Mouse (Mus musculus): ENCODE results near the gene Lipa. TPM values are rescaled to one million over a fixed set of nuclear protein-coding genes. Genes with fewer than 3 reads are reported as not detected.

Gene Lipa
- total RNA-seq (2023): 10 to 100 TPM; 58.2 to 68.5 TPM

DNA sequence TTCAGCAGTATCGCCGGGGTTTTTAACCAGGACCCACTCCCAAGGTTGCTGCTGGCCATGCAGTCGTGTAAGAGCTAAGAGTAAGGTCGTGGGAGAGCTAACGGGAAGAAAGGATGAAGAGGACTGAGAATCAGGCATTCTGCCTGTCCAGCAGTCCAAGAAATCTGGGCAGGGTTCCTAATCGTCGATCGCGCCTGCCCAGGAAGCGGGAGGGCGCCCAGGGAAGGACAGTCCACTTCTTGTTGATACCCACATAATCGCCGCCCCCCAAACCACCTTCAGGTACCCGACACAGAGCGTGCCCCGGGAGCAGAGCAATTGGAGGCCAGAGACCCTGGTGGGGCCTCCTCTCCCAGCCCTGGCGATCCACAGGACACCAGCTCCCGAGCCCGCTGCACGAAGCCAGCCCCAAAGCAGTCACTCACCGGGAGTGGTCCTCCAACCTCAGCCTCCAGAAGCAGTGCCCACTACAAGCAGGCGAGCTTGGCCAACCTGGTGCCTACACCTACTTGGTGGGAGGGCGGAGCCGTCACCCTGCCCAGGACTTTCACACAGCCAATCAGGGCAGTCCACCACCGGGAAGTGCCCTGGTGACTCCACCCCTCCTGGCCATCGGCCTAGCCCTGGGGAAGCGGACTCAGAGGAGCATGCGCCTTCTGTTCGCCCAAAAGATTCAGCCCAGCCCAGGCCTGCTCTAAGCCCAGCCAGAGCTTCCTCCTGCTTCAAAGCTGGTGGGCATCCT, at the start of gene Lipa:
Gene Lipa, minus strand, starts transcription at position 534 of the 742 bp plus-strand sequence.

DNA sequence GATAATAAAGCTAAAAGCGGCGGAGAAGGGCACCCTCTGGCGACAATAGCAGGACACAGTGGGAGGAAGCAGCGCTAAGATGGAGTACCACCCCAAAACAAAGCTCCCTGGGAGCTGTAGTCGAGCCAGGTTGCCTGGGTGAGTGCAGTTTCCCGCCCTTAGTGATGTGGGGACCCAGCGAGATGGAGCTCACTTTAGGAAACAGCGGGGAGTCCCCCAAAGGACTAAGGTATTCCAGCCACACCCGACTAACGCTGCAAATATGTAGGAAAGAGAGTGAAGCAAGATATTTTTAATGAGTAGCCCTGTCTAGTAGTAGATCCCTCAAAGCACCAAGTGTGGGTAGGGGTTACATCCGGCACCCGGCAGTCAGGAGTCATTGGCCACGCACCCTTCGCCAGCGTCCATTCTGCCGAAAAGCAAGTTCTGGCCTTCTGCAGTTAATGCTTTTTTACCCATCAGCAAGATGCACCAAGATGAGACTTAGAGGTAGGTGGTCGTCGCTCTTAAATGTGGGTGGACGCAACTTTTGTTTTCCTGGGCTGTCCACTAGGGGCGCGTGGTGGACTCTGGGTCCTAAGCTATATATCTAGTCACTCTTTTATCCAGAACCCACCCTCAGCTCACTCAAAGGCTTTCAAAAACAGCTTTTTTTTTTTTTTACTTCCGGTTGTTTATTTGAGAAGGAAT, 23.4 kb upstream of the Lipa start, which contains the start of gene Ifit2:
Gene Ifit2, plus strand, starts transcription at position 161 of the 690 bp plus-strand sequence.

DNA sequence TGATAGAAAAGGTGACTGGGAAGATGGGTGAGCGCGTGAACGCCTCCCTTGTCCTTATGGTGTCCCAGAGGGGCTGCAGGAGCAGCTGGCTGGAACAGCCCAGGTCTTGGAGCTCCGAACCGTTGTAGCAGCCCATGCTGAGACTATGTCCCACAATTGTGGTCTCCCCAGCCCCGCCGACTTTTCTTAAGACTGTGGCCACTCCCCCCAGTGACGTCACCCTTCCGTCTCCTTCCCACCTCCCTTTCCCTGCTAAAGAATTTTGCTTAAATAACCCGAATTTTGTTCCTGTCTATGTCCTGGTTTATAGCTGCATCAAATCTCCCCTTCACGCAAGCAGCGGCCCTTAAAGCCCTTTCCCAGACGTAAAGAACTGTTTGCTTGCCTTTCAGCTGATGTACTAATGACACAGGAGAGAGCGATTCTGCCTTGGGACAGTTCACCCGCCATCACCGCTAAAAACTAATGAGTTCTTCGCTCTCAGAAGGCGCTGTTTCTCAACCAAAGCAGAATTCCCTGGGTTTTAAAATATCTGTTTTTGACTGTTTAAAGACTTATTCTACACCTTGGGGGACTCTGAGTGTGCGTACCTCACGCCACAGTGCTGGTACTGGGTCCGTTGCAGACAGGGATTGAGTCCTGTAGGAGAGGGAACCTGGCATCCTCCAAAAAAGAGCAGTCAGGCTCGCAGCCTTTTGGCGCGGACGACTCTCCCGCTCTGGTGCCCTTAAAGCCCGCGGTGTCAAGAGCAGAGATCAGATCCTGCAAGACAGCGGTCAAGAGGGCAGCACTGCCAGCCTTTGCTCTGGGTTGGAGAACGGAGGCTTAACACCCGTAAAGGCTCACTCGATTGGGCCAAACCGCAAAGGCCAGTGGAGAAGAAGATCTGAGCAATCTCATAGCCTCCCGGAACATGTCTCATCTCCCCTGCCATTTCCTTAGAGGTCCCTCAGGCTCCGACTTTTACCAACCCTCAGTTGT, 52.0 kb downstream of the Lipa start, which contains the start of gene Ch25h:
Gene Ch25h, minus strand, starts transcription at position 174 of the 981 bp plus-strand sequence.

Other genes starting within 250 kb of the Lipa start
- 10 to 100 TPM; 40.1 to 44.2 TPM for gene Fas, start 236.8 kb downstream of the Lipa start, total RNA-seq (2023)
- gene Ch25h, start 52.3 kb downstream of the Lipa start, total RNA-seq (2023): not detected
- 1 to 10 TPM; 4.1 to 4.4 TPM for gene Ifit2, start 23.2 kb upstream of the Lipa start, total RNA-seq (2023)
- 1 to 10 TPM; 2.9 to 7.7 TPM for gene Ifit3, start 56.1 kb upstream of the Lipa start, total RNA-seq (2023)
- gene Ifit1bl1, start 74.5 kb upstream of the Lipa start, total RNA-seq (2023): under 1 TPM; 0.62 to 0.95 TPM
- 1 to 10 TPM; 1.4 to 2.7 TPM for gene Ifit3b, start 80.5 kb upstream of the Lipa start, total RNA-seq (2023)
- gene Ifit1bl2, start 113.3 kb upstream of the Lipa start, total RNA-seq (2023): 10 to 100 TPM; 15.4 to 18.9 TPM
- gene Ifit1, start 113.4 kb upstream of the Lipa start, total RNA-seq (2023): 1 to 10 TPM; 3.2 to 3.5 TPM
- not detected for gene Slc16a12, start 219.8 kb upstream of the Lipa start, total RNA-seq (2023)

Data from neutrophil, adult 59 days (primary cell).